Mouse (Mus musculus) CH12.LX (cell line): ENCODE measurements around the gene D16Ertd472e.

Source experiments
- BHLHE40 ChIP-seq: IDR thresholded peaks from 2 replicates; pipeline ENCODE4 v1.6.1; 2011; ENCODE audit warnings: mild to moderate bottlenecking, low read depth, low read length, improper control_type of control experiment
- CHD1 ChIP-seq: IDR thresholded peaks from 2 replicates; pipeline ENCODE4 v1.6.1; 2012; ENCODE audit warnings: low read depth, low read length, improper control_type of control experiment, inconsistent platforms
- CTCF ChIP-seq, 2 experiments: IDR thresholded peaks in 1 of 2; conservative IDR thresholded peaks in 1 of 2; 2 replicates each; pipeline ENCODE4 v1.5.1; 2011 to 2012; ENCODE audit warnings: low read depth in 2 of 2, low read length in 2 of 2, improper control_type of control experiment in 1 of 2, inconsistent platforms in 1 of 2, mild to moderate bottlenecking in 1 of 2, moderate library complexity in 1 of 2
- E2F4 ChIP-seq: IDR thresholded peaks from 2 replicates; pipeline ENCODE4 v1.6.1; 2011; ENCODE audit warnings: low read depth, low read length, improper control_type of control experiment; ENCODE audit not compliant: insufficient replicate concordance
- EP300 ChIP-seq: IDR thresholded peaks from 2 replicates; pipeline ENCODE4 v1.6.1; 2011; ENCODE audit warnings: low read length, improper control_type of control experiment
- HCFC1 ChIP-seq: IDR thresholded peaks from 2 replicates; pipeline ENCODE4 v1.6.1; 2012; ENCODE audit warnings: low read depth, mild to moderate bottlenecking, inconsistent platforms, low read length, improper control_type of control experiment
- KAT2A ChIP-seq: IDR thresholded peaks from 2 replicates; pipeline ENCODE4 v1.6.1; 2012; ENCODE audit warnings: low read length, improper control_type of control experiment, inconsistent platforms; ENCODE audit not compliant: insufficient replicate concordance
- MAFK ChIP-seq: IDR thresholded peaks from 2 replicates; pipeline ENCODE4 v1.6.1; 2011; ENCODE audit warnings: low read length, improper control_type of control experiment; ENCODE audit not compliant: insufficient replicate concordance
- MEF2A ChIP-seq: IDR thresholded peaks from 2 replicates; pipeline ENCODE4 v1.6.1; 2014; ENCODE audit warnings: low read depth, mild to moderate bottlenecking, inconsistent platforms, low read length, improper control_type of control experiment, borderline replicate concordance
- MYC ChIP-seq: IDR thresholded peaks from 2 replicates; pipeline ENCODE4 v1.6.1; 2011; ENCODE audit warnings: low read depth, mild to moderate bottlenecking, improper control_type of control experiment, low read length
- PAX5 ChIP-seq: IDR thresholded peaks from 2 replicates; pipeline ENCODE4 v1.6.1; 2012; ENCODE audit warnings: low read length, inconsistent platforms, mixed read lengths
- POLR2A ChIP-seq: IDR thresholded peaks from 2 replicates; pipeline ENCODE4 v1.6.1; 2011; ENCODE audit warnings: low read depth, mild to moderate bottlenecking, improper control_type of control experiment, low read length
- SIN3A ChIP-seq: IDR thresholded peaks from 2 replicates; pipeline ENCODE4 v1.6.1; 2012; ENCODE audit warnings: low read length, improper control_type of control experiment, inconsistent platforms
- USF1 ChIP-seq: IDR thresholded peaks from 2 replicates; pipeline ENCODE4 v1.6.1; 2014; ENCODE audit warnings: low read depth, mild to moderate bottlenecking, inconsistent platforms, low read length, improper control_type of control experiment

GRCm38 (mm10) chr16:78594154-78594553 lies 17.6 kb upstream of the D16Ertd472e start:
- no peak for TF ChIP-seq USF1
- no peak for TF ChIP-seq SIN3A
- no peak for TF ChIP-seq HCFC1
- TF ChIP-seq PAX5: no peak
- no peak for TF ChIP-seq BHLHE40
- no peak for TF ChIP-seq MAFK
- no peak for TF ChIP-seq MEF2A
- no peak for TF ChIP-seq CTCF (conservative IDR thresholded peaks at IDR 0.05 in 1 of 2, IDR thresholded peaks at IDR 0.05 in 1 of 2; ENCODE audit: low read depth in 2 of 2, low read length in 2 of 2)
- no peak for TF ChIP-seq MYC
- no peak for TF ChIP-seq EP300
- no peak for TF ChIP-seq POLR2A
- no peak for TF ChIP-seq KAT2A
- no peak for TF ChIP-seq E2F4
- no peak for TF ChIP-seq CHD1
